Mouse (Mus musculus): ENCODE measurements around the gene Med12l.

Med12l gene

DNA sequence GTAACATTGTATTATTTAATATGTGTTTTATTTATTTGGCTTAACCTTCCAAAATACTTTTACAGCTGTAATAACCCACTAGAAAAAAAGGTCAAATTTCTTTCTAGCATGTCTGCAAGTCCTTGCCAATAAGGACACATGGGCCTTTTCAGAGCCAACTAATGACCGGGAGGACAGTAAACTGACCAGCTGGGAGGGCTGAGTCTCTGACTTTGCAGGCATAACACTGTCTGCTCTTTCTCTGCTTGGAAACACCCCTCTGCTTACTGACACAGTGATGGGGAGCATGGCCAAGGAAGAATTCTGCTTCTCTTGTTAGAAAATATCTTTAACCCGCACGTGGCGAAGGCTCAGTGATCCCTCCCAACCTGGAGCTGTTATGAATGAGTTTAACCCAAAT is 337.4 kb downstream of the Med12l start:
- peak; percentile 70 for DNase-seq

DNA sequence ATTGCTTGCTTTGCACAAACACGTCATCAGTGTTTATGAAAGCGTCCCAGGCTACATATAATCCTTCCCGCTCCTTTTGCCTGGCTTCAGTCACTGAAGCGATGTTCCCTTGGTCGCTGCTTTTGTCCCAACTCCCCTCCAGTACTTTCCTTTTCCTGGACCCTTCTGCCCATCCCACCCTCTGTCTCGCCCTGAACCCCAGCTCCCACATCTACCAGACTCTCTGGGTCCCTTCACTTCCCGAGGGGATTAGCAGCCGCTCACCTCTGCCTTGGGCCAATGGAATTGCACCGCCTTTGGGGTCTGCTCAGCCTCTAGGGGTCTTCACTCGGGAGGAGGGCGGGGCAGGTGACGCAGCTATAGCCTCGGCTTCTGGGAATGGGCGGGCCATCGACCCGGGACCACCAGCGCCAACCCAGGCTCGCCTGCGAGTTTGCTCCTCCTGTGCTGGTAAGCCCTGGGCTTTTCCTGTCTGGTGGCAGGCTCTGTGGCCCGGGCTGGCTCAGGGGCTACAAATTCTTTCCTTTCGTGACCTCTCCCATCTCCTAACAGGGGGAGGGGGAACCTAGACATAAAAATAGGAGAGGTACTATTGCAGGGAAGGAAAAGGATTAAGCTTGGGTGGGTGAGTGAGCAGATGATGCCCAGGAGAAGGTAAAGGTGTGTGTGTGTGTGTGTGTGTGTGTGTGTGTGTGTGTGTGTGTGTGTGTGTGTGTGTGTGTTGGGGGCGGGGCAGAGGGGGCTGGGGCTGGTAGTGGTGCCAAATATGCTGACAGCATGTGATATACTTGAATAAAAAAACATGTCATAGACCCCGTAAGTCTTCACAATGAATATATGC is 338.7 kb downstream of the Med12l start, which contains the start of gene Igsf10:
Gene Igsf10, minus strand, starts transcription at position 330 of the 841 bp plus-strand sequence.
- DNase-seq = peak; percentile 71

DNA sequence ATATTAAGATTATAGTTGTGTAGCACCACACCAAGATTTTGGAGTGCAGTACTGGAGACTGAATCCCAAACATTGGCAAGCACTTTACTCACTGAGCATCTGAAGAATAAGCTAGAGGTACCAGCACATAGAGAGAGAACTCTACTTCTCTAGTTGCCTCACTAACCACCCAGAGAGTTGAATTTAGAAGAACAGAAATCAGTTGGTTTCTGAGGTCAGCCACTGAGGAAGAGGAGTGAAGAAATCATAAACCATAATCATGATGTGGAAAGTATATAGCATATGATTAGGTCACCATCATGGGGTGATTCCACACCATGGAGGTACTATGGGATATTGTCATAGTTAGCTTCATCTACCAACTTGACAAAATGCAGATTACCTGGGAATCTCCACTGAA is 346.1 kb downstream of the Med12l start:
- DNase-seq = no peak

DNA sequence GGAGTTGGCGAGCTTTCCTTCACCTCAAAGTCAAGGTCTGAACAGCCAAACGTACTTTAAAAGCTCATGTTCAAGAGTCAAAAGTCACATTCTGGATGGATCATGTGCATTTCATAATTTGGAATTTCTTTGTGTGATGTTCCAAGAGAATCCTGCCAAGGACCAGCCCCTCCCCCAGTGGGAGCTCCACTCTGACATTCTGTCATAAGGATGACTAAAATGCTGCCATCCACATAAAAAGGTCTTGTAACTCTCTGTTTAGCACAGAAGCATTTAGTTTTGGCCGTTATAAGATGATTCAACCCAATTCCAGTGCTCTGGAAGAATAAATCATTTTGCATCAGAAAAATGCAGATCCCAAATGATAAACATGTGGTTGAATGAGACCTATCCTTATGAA is 348.5 kb downstream of the Med12l start:
- DNase-seq = peak; percentile 28

- DNase-seq = no peak
Observed at GRCm38 (mm10) chr3:59360102-59360501, 354.5 kb downstream of the Med12l start.

DNA sequence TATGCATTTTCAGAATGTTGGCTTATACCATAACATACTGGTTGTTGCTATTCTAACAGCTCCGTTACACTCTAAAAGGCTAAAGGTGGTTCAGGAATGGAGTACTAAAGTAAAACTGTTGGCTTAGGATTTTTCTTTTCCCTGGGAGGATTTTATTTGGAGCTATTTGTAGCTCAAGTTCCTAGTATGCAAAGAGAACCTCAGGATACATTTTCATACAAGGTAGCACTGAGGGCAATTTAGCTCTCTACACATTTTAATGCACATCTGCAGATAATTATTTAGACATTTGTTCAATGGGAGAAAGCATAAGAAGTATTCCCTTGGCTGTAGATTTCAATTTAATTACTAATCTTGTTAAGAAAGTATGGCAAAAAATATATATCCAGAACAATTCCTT is 356.3 kb downstream of the Med12l start:
- no peak for DNase-seq

All from kidney, postnatal 10 days (tissue).